Mouse (Mus musculus) lung, adult 2 months (tissue): ENCODE measurements around the gene Dzip1. TPM values are rescaled to one million over a fixed set of nuclear protein-coding genes. Genes with fewer than 3 reads are reported as not detected.

Experiments
- DNase-seq: peaks from one replicate; pipeline ENCODE4 v3.0.0; 2022
- H3K4me1 ChIP-seq: fragments of 200-500 bp; 2 replicates; pipeline ENCODE4 v1.6.1; 2011; ENCODE audit warnings: low read length; ENCODE audit not compliant: control insufficient read depth, insufficient read depth
- H3K4me3 ChIP-seq: fragments of 200-500 bp; replicated peaks from 2 replicates; pipeline ENCODE3; 2011; ENCODE audit warnings: low read depth, mild to moderate bottlenecking, control low read depth, low read length; ENCODE audit errors: extremely low read depth
- CTCF ChIP-seq: fragments of 200-500 bp; IDR thresholded peaks from 2 replicates; pipeline ENCODE4 v1.5.1; 2011; ENCODE audit warnings: mild to moderate bottlenecking, low read length, control low read depth; ENCODE audit not compliant: insufficient read depth
- POLR2A ChIP-seq: fragments of 200-500 bp; IDR thresholded peaks from 2 replicates; pipeline ENCODE4 v1.6.1; 2011; ENCODE audit warnings: low read depth, mild to moderate bottlenecking, control low read depth, low read length, borderline replicate concordance; ENCODE audit errors: extremely low read depth
- WGBS: fragments of 180-500 bp; shearing (Covaris S2); methylation state at CpG from one replicate; pipeline ENCODE4 v1.1.7; 2018; 5-methylcytosine and 5-hydroxymethylcytosine counted together
- polyA plus RNA-seq: library from polyadenylated mRNA; depleted of rRNA; stranded (reverse); fragments of >200 nt; gene quantifications from 2 replicates; pipeline ENCODE4 v1.2.3, GENCODE M21; 2012

Dzip1 gene
- polyA plus RNA-seq, 1 experiment, result 8.3 TPM

DNA sequence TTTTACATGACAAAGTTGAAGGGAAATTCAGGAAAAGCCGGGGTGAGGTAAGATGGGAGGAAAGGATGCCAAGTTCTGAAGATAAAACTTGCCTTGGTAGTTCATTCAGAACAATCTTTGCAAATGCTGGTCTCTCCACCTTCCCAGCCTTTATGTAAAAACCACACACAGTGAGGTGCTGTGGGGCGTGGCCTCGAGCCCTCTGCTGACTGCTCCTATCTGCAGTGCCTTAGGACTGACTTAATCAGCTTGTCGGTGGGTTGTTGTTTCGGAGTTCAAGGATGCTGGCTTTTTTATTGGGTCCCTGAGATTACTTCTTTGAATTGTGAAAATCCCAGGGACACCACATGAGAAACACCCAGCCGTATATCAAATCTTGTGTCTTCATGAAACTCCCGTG is 63.0 kb downstream of the Dzip1 start:
- Histone ChIP-seq H3K4me3 (no peak overlapping the region), H3K4me1 (no peaks in the 10 kb centered on the region)
- TF ChIP-seq POLR2A (no peak), CTCF (no peak)
- DNase-seq, result no peak
- 47% methylated on average over 7 of the region's 7 CpGs for WGBS

DNA sequence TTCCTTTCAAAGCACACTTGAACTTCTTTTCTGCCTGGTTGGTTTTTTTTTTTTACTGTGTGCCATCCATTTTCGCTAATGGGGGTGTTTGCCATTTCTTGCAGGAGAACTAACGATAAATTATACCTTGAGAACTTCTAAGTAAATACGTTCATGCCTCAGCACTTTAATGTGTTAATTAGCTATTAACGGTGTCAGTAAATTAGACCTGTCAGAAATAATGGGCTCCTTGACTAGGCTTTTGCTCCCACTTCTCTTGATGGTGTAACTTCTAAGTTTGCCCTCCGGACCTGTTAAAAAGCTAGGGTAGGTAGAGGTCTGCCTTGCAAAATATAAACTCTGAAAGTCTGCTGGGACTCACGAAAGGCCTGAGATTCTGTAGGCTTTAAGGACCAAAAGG is 66.9 kb downstream of the Dzip1 start:
- DNase-seq, result no peak
- TF ChIP-seq POLR2A (no peak), CTCF (no peak)
- H3K4me1 ChIP-seq, result no peaks in the 10 kb centered on the region
- WGBS, result 75% methylated on average over 6 of the region's 6 CpGs
- H3K4me3 ChIP-seq, result no peak overlapping the region

DNA sequence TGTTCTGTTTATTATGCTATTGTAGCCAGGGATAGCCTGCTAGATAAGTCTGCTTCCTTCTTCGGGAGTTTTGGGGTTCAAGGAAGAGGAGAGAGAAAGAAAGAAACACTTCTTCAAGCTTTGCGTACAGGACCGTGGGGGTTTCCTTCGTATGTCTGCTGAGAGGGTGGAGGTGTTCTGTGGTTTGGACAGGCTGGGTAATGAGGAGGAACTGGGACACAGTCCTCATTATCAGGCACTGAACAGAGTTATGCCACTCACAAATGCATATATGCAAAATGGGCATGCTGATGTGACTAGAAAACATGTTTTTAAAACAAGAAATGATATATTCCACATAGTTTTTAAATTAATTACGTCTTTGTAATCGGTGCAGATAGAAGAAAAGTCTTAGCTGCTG is 68.7 kb downstream of the Dzip1 start:
- Histone ChIP-seq H3K4me3 (no peak overlapping the region), H3K4me1 (no peaks in the 10 kb centered on the region)
- TF ChIP-seq CTCF (no peak), POLR2A (no peak)
- WGBS, result 60% methylated on average over 6 of the region's 6 CpGs
- DNase-seq, result no peak

DNA sequence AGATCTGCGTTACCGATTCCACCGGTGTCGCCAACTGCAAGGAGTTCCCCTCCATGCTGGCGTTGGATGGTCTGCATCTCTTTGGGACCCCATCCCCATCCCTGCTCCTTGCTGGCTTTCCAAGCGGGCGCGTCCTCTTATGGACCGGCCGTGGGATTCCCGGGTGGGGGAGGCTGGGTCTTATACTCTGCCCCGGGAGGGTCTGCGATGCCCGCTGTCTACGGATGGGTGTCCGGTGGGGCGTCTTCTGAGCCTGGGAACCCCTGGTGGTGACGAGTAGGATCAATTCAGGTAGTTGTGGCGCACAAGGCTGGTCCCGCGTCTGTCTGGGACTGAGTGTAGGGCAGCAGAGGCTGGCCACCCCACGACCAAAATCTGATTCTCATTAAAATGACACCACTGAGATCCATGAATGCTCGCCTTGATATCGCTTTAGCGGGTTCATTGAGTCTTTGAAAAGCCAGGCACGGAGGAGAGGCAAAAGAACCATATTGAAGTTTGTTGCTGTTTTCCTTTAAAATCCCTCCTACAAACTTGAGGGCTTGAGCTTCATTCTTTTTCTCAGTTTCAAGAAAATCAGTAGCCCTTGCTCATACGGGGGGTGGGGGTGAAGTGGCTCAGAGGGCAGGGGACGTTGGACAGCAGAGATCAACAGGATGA is 70.0 kb downstream of the Dzip1 start:
- H3K4me3 ChIP-seq, result peak overlapping the region; percentile 50
- WGBS, result 2% methylated on average over 28 of the region's 28 CpGs
- no peaks in the 10 kb centered on the region; the same call in 1 of the 2 replicates for H3K4me1 ChIP-seq
- peak; percentile 30 for DNase-seq
- no peak for TF ChIP-seq POLR2A
- no peak for TF ChIP-seq CTCF

DNA sequence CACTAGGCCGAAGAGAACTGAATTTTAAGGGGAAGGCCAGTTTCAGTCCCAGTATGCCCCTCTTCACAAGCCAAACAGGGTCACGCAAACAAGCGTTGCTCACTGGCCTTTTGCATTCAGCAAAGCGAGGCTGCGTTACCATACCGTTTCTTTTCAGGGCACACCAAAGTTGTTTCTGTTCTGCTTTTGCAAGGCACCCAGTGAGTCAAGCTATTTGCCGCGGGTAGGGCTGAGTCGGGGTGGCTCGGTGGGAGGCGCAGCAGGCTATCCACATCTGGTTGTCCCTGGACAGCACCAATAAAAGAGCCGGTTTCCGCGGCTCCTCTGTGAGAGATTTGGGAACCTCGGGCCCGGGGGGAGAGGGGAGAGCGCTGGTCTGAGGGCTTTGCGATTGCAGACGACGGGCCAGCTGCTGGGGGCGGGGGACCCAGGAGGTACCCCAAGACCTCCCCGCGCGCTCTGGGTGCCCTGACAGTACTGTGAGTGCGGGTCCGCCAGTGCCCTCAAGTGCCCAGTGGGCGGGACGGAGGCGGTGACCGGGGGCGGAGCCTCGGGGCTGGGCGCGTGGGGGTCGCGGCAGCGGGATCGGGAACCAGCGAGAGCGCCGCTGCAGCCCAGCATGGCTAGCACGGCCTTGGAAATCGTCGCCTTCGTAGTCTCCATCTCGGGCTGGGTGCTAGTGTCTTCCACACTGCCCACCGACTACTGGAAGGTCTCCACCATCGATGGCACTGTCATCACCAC is 70.7 kb downstream of the Dzip1 start:
- 2% methylated on average over 48 of the region's 48 CpGs for WGBS
- peak; percentile 48 for DNase-seq
- Histone ChIP-seq H3K4me3 (peak overlapping the region; percentile 50), H3K4me1 (no peaks in the 10 kb centered on the region; the same call in 1 of the 2 replicates)
- peak; percentile 42; the same call in 1 of the 2 replicates for TF ChIP-seq POLR2A
- TF ChIP-seq CTCF, result no peak

DNA sequence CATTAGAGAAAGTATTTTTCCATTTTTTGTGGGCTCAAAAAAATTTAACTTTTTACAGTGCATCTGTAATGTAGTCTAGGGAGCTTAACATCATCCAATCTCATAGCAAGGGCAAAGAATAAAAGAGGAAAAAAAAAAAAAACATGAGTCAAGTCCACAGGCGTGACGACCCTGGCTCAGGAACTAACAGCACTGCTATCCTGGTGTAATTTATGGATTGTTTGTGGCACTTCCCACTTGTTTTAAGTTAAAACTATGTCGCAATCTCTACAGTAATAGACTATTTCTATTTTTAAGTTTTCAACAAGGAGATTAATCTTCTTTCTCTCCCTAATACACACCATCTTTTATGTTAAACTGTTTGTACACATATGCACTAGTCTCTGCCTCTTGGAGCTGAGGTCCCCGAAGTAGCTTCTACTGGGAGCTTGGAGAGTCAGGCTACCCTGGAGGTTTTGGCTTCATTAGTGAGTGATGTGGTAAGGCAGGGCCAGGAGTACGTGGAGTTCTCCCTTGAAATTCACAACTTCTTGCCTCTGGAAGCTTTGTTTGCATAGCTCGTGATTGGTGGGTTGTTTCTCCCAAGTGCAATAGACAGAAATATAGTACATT is 73.7 kb downstream of the Dzip1 start:
- no peak for DNase-seq
- peaks cover 3% of the 10 kb centered on the region for H3K4me1 ChIP-seq
- TF ChIP-seq CTCF (no peak), POLR2A (no peak)
- 44% methylated on average over 6 of the region's 6 CpGs for WGBS
- H3K4me3 ChIP-seq, result no peak overlapping the region

DNA sequence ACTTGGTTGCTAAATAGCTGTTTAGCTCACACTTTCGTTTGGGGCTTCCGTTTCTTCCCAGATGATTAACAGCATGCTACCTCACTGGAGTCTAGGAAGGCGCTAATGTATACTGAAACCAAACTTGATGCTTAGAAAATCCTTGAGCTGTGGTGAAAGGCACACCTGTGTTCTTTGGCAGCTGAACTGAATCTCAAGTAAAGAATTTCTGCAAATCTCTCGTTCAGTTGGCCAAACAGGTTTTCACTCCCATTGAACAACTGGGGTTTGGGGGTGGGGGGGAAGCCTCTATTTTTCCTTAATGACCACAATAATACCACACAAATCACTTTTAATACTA is 74.6 kb downstream of the Dzip1 start:
- Histone ChIP-seq H3K4me3 (no peak overlapping the region), H3K4me1 (peaks cover 3% of the 10 kb centered on the region)
- WGBS, result 53% methylated on average over 4 of the region's 4 CpGs
- DNase-seq, result no peak
- TF ChIP-seq CTCF, result no peak
- TF ChIP-seq POLR2A, result no peak

DNA sequence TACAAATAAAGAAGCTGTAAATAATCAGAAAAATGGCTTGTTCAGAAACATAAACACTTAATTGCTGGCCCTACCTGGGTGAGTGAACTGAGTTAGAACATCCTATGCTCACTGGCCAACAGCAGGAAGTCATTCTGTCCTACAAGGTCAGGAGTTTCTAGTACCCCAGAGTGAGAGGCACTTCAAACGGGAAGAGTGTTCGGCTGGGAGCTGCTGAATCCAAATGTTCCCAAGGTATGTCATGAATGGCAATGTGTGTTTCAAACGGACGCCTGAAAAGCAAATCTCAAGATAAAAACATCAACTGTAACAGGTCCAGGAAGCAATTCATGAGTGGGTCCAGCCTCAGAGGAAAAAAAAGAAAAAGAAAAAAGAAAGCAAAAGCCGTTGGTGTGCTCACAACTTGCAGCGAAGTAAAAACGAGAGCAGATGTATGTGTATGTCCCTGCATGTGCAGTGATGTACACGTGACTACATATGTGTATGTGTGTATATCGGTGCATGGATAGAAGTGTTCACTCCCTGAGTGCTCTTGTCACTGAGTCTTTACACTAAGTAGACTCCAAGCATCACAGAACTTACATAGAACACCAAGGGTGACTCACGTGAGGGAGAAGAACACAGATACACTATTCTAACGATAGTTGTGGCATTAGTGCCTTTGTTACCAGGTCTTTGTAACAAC is 75.1 kb downstream of the Dzip1 start:
- no peak for DNase-seq
- TF ChIP-seq POLR2A, result no peak
- TF ChIP-seq CTCF, result no peak
- peaks cover 3% of the 10 kb centered on the region for H3K4me1 ChIP-seq
- no peak overlapping the region for H3K4me3 ChIP-seq
- WGBS, result 53% methylated on average over 11 of the region's 11 CpGs

DNA sequence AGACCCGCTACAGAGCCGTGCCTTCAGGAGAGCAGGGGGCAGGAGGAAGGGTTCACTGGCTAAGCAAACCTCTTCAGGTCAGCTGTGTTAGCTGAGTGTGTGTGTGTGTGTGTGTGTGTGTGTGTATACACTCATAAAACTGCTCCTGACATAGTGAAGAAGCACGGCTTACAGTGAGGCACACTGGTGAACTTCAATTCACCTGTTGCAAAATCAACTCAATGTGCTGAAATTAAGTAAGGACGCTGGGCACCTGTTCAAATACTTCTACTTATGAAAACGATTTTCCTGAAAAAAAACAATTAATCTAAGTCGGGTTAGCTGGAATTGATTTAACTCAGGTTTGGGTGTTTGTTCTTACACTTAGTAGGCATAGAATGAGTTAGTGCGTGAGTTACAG is 77.1 kb downstream of the Dzip1 start:
- no peak overlapping the region for H3K4me3 ChIP-seq
- TF ChIP-seq CTCF (no peak), POLR2A (no peak)
- no peak for DNase-seq
- WGBS, result 61% methylated on average over 7 of the region's 7 CpGs
- H3K4me1 ChIP-seq, result peaks cover 3% of the 10 kb centered on the region

DNA sequence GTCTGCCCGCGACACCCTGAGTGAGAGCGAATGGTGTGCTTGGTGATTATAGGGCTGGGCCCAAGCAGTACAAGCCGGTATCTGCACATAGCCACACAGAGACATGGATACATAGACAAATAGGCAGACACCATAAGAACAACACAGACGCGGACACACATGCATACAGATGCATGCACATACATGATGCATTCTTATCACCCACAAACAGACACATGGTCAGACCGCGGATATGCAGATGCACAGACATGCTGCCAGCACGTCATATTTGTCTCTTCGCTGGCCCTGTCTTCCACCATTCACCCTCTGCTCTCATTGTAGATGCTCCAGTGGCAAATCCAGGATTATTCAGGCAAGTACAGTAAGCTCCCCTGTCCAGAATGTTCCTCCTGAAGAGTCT is 78.4 kb downstream of the Dzip1 start:
- 95% methylated on average over 10 of the region's 10 CpGs for WGBS
- H3K4me1 ChIP-seq, result peaks cover 3% of the 10 kb centered on the region
- TF ChIP-seq CTCF (no peak), POLR2A (no peak)
- no peak for DNase-seq
- no peak overlapping the region for H3K4me3 ChIP-seq

DNA sequence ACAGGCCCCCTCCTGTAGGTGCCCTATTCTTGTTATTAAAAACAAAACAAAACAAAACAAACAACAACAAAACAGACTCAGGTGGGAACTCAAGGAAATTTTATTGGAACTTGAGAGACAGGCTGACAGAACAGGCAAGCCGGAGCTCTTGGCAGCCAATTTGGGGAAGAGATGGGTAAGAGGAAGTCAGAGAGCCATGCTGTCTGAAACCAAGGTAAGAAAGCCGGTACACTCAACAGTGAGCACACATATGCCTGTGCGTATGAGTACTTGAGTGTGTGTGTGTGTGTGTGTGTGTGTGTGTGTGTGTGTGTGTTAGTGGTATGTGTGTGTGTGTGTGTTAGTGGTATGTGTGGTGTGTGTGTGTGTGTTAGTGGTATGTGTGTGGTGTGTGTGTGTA is 82.9 kb downstream of the Dzip1 start:
- no peak for TF ChIP-seq POLR2A
- no peak for TF ChIP-seq CTCF

More for the DNA sequence above, 82.9 kb downstream of the Dzip1 start:
- H3K4me3 ChIP-seq, result no peak overlapping the region
- no peak for DNase-seq
- WGBS, result 72% methylated on average over 3 of the region's 3 CpGs
- H3K4me1 ChIP-seq, result no peaks in the 10 kb centered on the region
